Mouse (Mus musculus) myocyte (in vitro differentiated cells): Measurements from ENCODE around the gene Vpreb3. TPM values are rescaled to one million over a fixed set of nuclear protein-coding genes. Genes with fewer than 3 reads are reported as not detected.

Experiments used
- H3K27me3 ChIP-seq: one replicate; pipeline ENCODE4 v1.6.1; 2011; ENCODE audit not compliant: control insufficient read depth, insufficient read depth, insufficient read length
- H3K36me3 ChIP-seq: one replicate; pipeline ENCODE4 v1.6.1; 2011; ENCODE audit not compliant: control insufficient read depth, insufficient read depth
- H3K4me2 ChIP-seq: one replicate; pipeline ENCODE4 v1.6.1; 2011; ENCODE audit warnings: low read depth, control low read depth
- H3K4me3 ChIP-seq: one replicate; pipeline ENCODE4 v1.5.1; 2011; ENCODE audit warnings: mild to moderate bottlenecking, control low read depth, moderate library complexity
- H3K79me2 ChIP-seq: one replicate; pipeline ENCODE4 v1.6.1; 2011; ENCODE audit not compliant: control insufficient read depth, insufficient read depth
- H3ac ChIP-seq: one replicate; pipeline ENCODE4 v1.6.1; 2011; ENCODE audit not compliant: control insufficient read depth, insufficient read length
- CEBPB ChIP-seq: IDR thresholded peaks from 2 replicates; pipeline ENCODE4 v1.6.1; 2011; ENCODE audit warnings: mild to moderate bottlenecking, moderate library complexity; ENCODE audit not compliant: poor library complexity, insufficient read depth, severe bottlenecking
- E2F4 ChIP-seq: IDR thresholded peaks from one replicate; pipeline ENCODE4 v1.6.1; 2011; ENCODE audit warnings: mild to moderate bottlenecking, control low read depth, moderate library complexity; ENCODE audit not compliant: insufficient read depth
- MAX ChIP-seq: IDR thresholded peaks from one replicate; pipeline ENCODE4 v1.6.1; 2011; ENCODE audit warnings: low read depth, mild to moderate bottlenecking, control low read depth
- MYOD1 ChIP-seq, 3 experiments: IDR thresholded peaks; one replicate each; pipeline ENCODE4 v1.6.1; 2011; ENCODE audit warnings: control low read depth in 2 of 3, low read depth in 2 of 3, mild to moderate bottlenecking in 2 of 3, moderate library complexity in 1 of 3; ENCODE audit not compliant: insufficient read length in 2 of 3, control insufficient read depth in 1 of 3
- MYOG ChIP-seq, 3 experiments: IDR thresholded peaks; one replicate each; pipeline ENCODE4 v1.6.1; 2011; ENCODE audit warnings: control low read depth in 2 of 3, low read depth in 2 of 3, mild to moderate bottlenecking in 2 of 3; ENCODE audit not compliant: insufficient read length in 2 of 3, control insufficient read depth in 1 of 3, insufficient read depth in 1 of 3
- POLR2A ChIP-seq: IDR thresholded peaks from one replicate; pipeline ENCODE4 v1.6.1; 2011; ENCODE audit warnings: low read depth, mild to moderate bottlenecking, control low read depth, moderate library complexity; ENCODE audit not compliant: insufficient read length
- POLR2AphosphoS2 ChIP-seq: IDR thresholded peaks from one replicate; pipeline ENCODE4 v1.6.1; 2011; ENCODE audit warnings: low read depth, control low read depth; ENCODE audit not compliant: insufficient read length
- REST ChIP-seq: IDR thresholded peaks from one replicate; pipeline ENCODE4 v1.6.1; 2011; ENCODE audit warnings: mild to moderate bottlenecking, control low read depth, moderate library complexity; ENCODE audit not compliant: insufficient read depth, insufficient read length
- SRF ChIP-seq: IDR thresholded peaks from one replicate; pipeline ENCODE4 v1.6.1; 2011; ENCODE audit warnings: low read depth; ENCODE audit not compliant: control insufficient read depth, insufficient read length
- TCF12 ChIP-seq: IDR thresholded peaks from one replicate; pipeline ENCODE4 v1.6.1; 2011; ENCODE audit warnings: mild to moderate bottlenecking, control low read depth; ENCODE audit not compliant: poor library complexity, insufficient read depth, severe bottlenecking
- TCF3 ChIP-seq: IDR thresholded peaks from one replicate; pipeline ENCODE4 v1.6.1; 2011; ENCODE audit warnings: low read depth, control low read depth; ENCODE audit not compliant: insufficient read length
- USF1 ChIP-seq: IDR thresholded peaks from one replicate; pipeline ENCODE4 v1.6.1; 2011; ENCODE audit warnings: low read depth, mild to moderate bottlenecking, control low read depth, moderate library complexity
- polyA plus RNA-seq: library from polyadenylated mRNA; unstranded; fragments of >200 nt; fragmentation: generic; extraction: Trizol; gene quantifications from one replicate; pipeline ENCODE4 v1.2.1, GENCODE M21; 2012; ENCODE audit warnings: missing spikeins

The Vpreb3 gene
- polyA plus RNA-seq, 1 experiment, result 0.48 TPM

DNA sequence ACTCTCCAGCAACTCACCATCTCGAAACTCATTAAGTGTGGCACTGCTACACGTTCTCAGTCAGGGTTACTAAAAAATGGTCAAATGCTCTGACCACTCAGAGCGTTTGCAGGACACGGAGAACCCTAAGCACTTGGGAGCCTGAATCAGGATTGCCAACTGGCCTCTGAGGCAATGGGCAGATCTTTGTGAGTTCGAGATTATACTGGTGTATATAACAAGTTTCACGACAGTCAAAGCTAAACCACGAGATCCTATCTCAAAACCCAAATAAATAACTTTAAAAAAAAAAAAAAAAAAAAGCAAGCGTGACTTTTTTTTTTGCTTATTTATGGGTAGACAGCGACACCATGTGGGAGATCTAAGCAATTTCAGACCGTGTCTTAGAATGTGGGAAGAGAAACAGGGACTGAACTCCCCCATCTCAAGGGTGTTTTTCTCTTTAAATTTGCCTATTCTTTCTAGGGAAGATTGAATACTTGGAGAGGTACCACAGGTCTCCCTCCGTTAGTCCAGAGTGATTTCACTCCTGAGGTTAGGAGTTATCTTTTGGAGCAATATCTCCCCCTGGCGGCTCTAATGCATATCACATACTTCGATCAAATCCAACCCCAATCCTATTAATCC is 8.7 kb downstream of the Vpreb3 start:
- H3K4me3 ChIP-seq, result no peak overlapping the region
- TF ChIP-seq REST (no peak), MYOD1 (IDR thresholded peaks at IDR 0.05; ENCODE audit: control insufficient read depth in 1 of 3, insufficient read length in 2 of 3, low read depth in 2 of 3) (no peak), E2F4 (no peak), POLR2AphosphoS2 (no peak), MAX (no peak), TCF3 (no peak), POLR2A (no peak), MYOG (IDR thresholded peaks at IDR 0.05; ENCODE audit: control insufficient read depth in 1 of 3, insufficient read depth in 1 of 3, insufficient read length in 2 of 3, low read depth in 2 of 3) (no peak), USF1 (no peak), CEBPB (no peak), TCF12 (no peak), SRF (no peak)
- H3K4me2 ChIP-seq, result peak overlapping the region; percentile 72
- H3K27me3 ChIP-seq, result peaks cover 19% of the 10 kb centered on the region
- no peak overlapping the region for H3ac ChIP-seq
- no peaks in the 10 kb centered on the region for H3K79me2 ChIP-seq
- H3K36me3 ChIP-seq, result no peaks in the 10 kb centered on the region

DNA sequence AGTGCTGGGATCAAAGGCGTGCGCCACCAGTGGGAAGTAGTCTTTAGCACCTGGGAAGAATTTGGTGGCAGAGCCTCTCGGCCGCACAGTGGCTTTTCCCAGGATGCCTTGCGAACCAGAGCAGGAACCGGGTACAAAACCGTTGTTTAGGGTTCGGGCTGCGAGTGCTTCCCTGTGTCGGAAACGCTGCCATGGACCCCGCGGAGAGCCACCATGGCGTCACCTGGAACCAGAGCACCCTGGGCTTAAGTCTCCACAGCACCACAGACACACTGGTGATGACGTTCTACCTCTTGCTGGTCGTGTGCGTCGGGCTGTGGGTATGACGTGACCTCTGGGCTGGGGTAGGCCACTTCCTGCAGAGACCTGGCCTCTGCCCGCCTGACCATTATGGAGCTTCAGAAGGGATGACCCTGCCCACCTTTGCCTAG is 11.5 kb downstream of the Vpreb3 start, which contains the start of gene Gm5134:
Gene Gm5134 (plus strand): TSS at position 134 of the 431 bp plus-strand sequence.
- Histone ChIP-seq H3K27me3 (peaks cover 24% of the 10 kb centered on the region), H3K36me3 (no peaks in the 10 kb centered on the region), H3ac (no peak within 1 kb of the TSS), H3K4me2 (no peak within 1 kb of the TSS), H3K79me2 (no peaks in the 10 kb centered on the region), H3K4me3 (no peak within 1 kb of the TSS)
- TF ChIP-seq TCF12, result no peak
- no peak for TF ChIP-seq MYOG (IDR thresholded peaks at IDR 0.05; ENCODE audit: control insufficient read depth in 1 of 3, insufficient read depth in 1 of 3, insufficient read length in 2 of 3, low read depth in 2 of 3)
- no peak for TF ChIP-seq POLR2AphosphoS2
- no peak for TF ChIP-seq TCF3
- no peak for TF ChIP-seq MYOD1 (IDR thresholded peaks at IDR 0.05; ENCODE audit: control insufficient read depth in 1 of 3, insufficient read length in 2 of 3, low read depth in 2 of 3)

DNA sequence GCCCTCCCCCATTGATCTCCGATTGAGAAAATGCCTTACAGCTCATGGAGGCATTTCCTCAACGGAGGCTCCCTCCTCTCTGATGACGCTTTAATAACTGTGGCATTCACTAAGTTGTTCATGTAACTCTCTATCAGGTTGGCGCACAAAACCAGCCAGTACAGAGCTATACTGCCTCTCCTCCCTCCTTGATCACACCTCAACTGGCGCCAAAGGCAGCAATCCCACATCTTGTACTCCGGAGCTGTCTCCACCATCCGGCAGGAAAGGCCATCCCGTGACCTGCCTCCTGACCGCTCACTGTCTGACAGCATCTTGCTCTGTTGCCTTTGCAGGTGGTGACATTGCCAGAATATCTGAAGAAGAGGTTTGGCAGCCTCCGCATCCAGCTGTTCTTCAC is 31.0 kb downstream of the Vpreb3 start:
- Histone ChIP-seq H3K4me2 (no peak overlapping the region), H3K4me3 (no peak overlapping the region), H3ac (no peak overlapping the region), H3K27me3 (peaks cover 4% of the 10 kb centered on the region), H3K79me2 (no peaks in the 10 kb centered on the region), H3K36me3 (no peaks in the 10 kb centered on the region)
- TF ChIP-seq REST, result no peak

DNA sequence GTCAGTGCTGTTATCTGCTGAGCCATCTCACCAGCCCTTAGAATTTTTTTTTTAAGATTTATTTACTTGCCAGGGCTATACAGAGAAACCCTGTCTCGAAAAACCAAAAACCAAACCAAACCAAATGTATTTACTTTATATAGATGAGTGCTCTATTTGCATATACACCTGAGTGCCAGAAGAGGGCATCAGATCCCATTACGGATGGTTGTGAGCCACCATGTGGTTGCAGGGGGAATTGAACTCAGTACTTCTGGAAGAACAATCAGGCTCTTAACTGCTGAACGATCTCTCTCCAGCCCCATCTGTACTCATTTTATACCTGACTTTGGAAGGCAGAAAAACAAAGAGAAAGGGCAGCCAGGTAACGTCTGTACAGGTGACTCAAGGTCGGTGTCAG is 32.4 kb downstream of the Vpreb3 start:
- Histone ChIP-seq H3K36me3 (no peaks in the 10 kb centered on the region), H3K4me2 (no peak overlapping the region), H3ac (no peak overlapping the region), H3K27me3 (peaks cover 4% of the 10 kb centered on the region), H3K79me2 (no peaks in the 10 kb centered on the region), H3K4me3 (no peak overlapping the region)
- no peak for TF ChIP-seq USF1

DNA sequence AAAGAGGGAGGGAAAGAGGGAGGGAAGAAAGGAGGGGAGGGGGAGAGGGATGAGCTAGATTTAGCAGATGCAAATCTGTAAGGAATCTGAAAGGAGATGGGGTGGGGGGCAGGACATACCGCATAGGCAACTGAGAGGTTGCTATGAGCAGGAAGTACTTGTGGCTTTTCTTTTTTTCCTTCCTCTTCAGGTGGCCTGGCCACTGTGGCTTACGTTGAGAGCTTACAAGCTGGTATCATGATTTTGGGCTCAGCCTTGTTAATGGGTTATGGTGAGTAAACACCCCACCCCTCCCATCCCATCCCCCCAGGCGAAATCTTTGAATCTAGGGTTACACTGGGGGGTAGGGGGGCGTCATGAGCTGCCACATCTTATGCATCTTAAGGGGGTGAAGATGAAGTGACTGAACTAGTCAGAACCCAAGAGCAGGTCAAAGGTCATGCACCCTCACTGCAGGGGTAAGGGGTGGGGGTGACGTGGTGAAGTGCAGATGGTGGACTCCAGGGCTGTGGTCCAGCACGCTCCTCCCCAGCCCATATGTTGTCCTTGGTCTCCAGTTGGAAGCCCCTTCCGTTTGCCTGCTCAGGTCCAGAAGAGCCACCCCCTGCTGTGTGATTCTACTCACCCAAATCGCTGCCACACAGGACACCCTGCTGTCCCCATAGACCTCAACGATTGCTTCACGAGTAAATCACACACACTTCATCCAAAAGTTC is 35.4 kb downstream of the Vpreb3 start:
- TF ChIP-seq MYOD1 (IDR thresholded peaks at IDR 0.05; ENCODE audit: control insufficient read depth in 1 of 3, insufficient read length in 2 of 3, low read depth in 2 of 3), result no peak
- no peak for TF ChIP-seq SRF
- TF ChIP-seq POLR2AphosphoS2, result no peak
- TF ChIP-seq REST, result no peak
- TF ChIP-seq POLR2A, result no peak
- no peak for TF ChIP-seq TCF3
- no peak for TF ChIP-seq CEBPB
- TF ChIP-seq MYOG (IDR thresholded peaks at IDR 0.05; ENCODE audit: control insufficient read depth in 1 of 3, insufficient read depth in 1 of 3, insufficient read length in 2 of 3, low read depth in 2 of 3), result no peak
- TF ChIP-seq E2F4, result no peak
- TF ChIP-seq TCF12, result no peak
- no peak for TF ChIP-seq MAX
- TF ChIP-seq USF1, result no peak
- H3ac ChIP-seq, result no peak overlapping the region
- H3K36me3 ChIP-seq, result no peaks in the 10 kb centered on the region
- peaks cover 4% of the 10 kb centered on the region for H3K27me3 ChIP-seq
- no peaks in the 10 kb centered on the region for H3K79me2 ChIP-seq
- no peak overlapping the region for H3K4me2 ChIP-seq
- no peak overlapping the region for H3K4me3 ChIP-seq
